Mouse (Mus musculus) testis, postnatal 10 days (tissue): ENCODE measurements around the gene Myl10.
"Not testable (repeated sequence)": the region's sequence is repeated elsewhere in the genome, so short reads cannot be mapped to it uniquely, and the experiment has no call there.

ENCODE experiments used
- DNase-seq: peaks from one replicate; pipeline ENCODE4 v3.0.0; 2021; ENCODE audit warnings: low spot score

The Myl10 gene

GRCm38 (mm10) chr5:136705532-136705931, 12.6 kb downstream of the Myl10 start:
- peak; percentile 65 for DNase-seq

GRCm38 (mm10) chr5:136706803-136707202, 13.9 kb downstream of the Myl10 start:
- peak; percentile 82 for DNase-seq

- DNase-seq: no peak
Observed at GRCm38 (mm10) chr5:136708116-136708515, 15.2 kb downstream of the Myl10 start.

GRCm38 (mm10) chr5:136710742-136711141, 17.8 kb downstream of the Myl10 start:
- no peak for DNase-seq

- no peak for DNase-seq
Observed at GRCm38 (mm10) chr5:136714232-136714875, 21.4 kb downstream of the Myl10 start.

GRCm38 (mm10) chr5:136714879-136715278, 21.9 kb downstream of the Myl10 start:
- peak; percentile 81 for DNase-seq

- no peak for DNase-seq
Observed at GRCm38 (mm10) chr5:136716696-136717572, 24.0 kb downstream of the Myl10 start.

GRCm38 (mm10) chr5:136717573-136717854, 24.6 kb downstream of the Myl10 start:
- no peak for DNase-seq

- DNase-seq: no peak
Observed at GRCm38 (mm10) chr5:136718656-136719055, 25.7 kb downstream of the Myl10 start.

- no peak for DNase-seq
Observed at GRCm38 (mm10) chr5:136721596-136721995, 28.6 kb downstream of the Myl10 start.

- not testable (repeated sequence) for DNase-seq
Observed at GRCm38 (mm10) chr5:136726271-136726670, 33.3 kb downstream of the Myl10 start.

- DNase-seq: no peak
Observed at GRCm38 (mm10) chr5:136738918-136739317, 46.0 kb downstream of the Myl10 start.

GRCm38 (mm10) chr5:136746596-136746995, 53.6 kb downstream of the Myl10 start:
- DNase-seq: no peak
